Mouse (Mus musculus) gastrocnemius, postnatal 36 days (tissue): ENCODE results near the gene Fgd6. TPM values are rescaled to one million over a fixed set of nuclear protein-coding genes. Genes with fewer than 3 reads are reported as not detected.

Experiments
- DNase-seq, 2 experiments: peaks; one replicate each; pipeline ENCODE4 v3.0.0; 2022
- intact Hi-C: fragments of 180-260 bp; cut with DNase I; formaldehyde crosslinking; loops from one replicate; pipeline ENCODE4 v1.15.1; 2025
- total RNA-seq, 2 experiments: library from RNA; stranded (reverse); gene quantifications; 2 replicates each; pipeline ENCODE4 v1.2.3; 2021

Gene Fgd6
- total RNA-seq, 2 experiments from 2014 or later: 1.5 to 2.2 TPM

GRCm38 (mm10) chr10:94087367-94088077 lies 51.7 kb downstream of the Fgd6 start:
- intact Hi-C loops: no loop called here
- no peak for DNase-seq

GRCm38 (mm10) chr10:94090032-94090431 lies 54.2 kb downstream of the Fgd6 start:
- DNase-seq: no peak
- intact Hi-C loops: no loop called here

- intact Hi-C loops: no loop called here
- DNase-seq: no peak
Measured at GRCm38 (mm10) chr10:94093534-94093933, 57.7 kb downstream of the Fgd6 start.

GRCm38 (mm10) chr10:94095743-94096465 lies 60.1 kb downstream of the Fgd6 start:
- DNase-seq: no peak
- intact Hi-C loops: no loop called here

GRCm38 (mm10) chr10:94097081-94097845 lies 61.5 kb downstream of the Fgd6 start:
- intact Hi-C loops: no loop called here

GRCm38 (mm10) chr10:94098100-94098499 lies 62.3 kb downstream of the Fgd6 start:
- DNase-seq: no peak
- intact Hi-C loops: no loop called here

More at GRCm38 (mm10) chr10:94097081-94097845, 61.5 kb downstream of the Fgd6 start:
- DNase-seq: no peak

- no peak for DNase-seq
- intact Hi-C loops: no loop called here
Measured at GRCm38 (mm10) chr10:94105498-94105897, 69.7 kb downstream of the Fgd6 start.

- intact Hi-C loops: no loop called here
- no peak for DNase-seq
Measured at GRCm38 (mm10) chr10:94107168-94107567, 71.4 kb downstream of the Fgd6 start.

- no peak for DNase-seq
- intact Hi-C loops: no loop called here
Measured at GRCm38 (mm10) chr10:94107607-94108006, 71.8 kb downstream of the Fgd6 start.

GRCm38 (mm10) chr10:94108791-94109190 lies 73.0 kb downstream of the Fgd6 start:
- intact Hi-C loops: no loop called here
- no peak for DNase-seq

GRCm38 (mm10) chr10:94110834-94111754 lies 75.3 kb downstream of the Fgd6 start:
- intact Hi-C loops: no loop called here

GRCm38 (mm10) chr10:94112207-94112606 lies 76.4 kb downstream of the Fgd6 start:
- intact Hi-C loops: no loop called here
- no peak for DNase-seq

More at GRCm38 (mm10) chr10:94110834-94111754, 75.3 kb downstream of the Fgd6 start:
- DNase-seq: no peak

GRCm38 (mm10) chr10:94115893-94116599 lies 80.2 kb downstream of the Fgd6 start:
- DNase-seq: peak; percentile 43 to 56
- intact Hi-C loops: loop anchor here (2.0 to 5.0 kb wide), 2 partner anchors 79 to 299 kb away; partner anchors contain the start of gene Fgd6

- intact Hi-C loops: loop anchor here (2.0 to 5.0 kb wide), 2 partner anchors 80 to 300 kb away; partner anchors contain the start of gene Fgd6
- no peak for DNase-seq
Measured at GRCm38 (mm10) chr10:94116781-94117340, 81.1 kb downstream of the Fgd6 start.

- no peak for DNase-seq
- intact Hi-C loops: loop anchor here (1.0 to 5.0 kb wide), 3 partner anchors 81 to 301 kb away; partner anchors contain the start of gene Fgd6
Measured at GRCm38 (mm10) chr10:94117916-94118315, 82.1 kb downstream of the Fgd6 start.

GRCm38 (mm10) chr10:94118993-94119392 lies 83.2 kb downstream of the Fgd6 start:
- intact Hi-C loops: loop anchor here (1.0 to 5.0 kb wide), 2 partner anchors 173 to 302 kb away; no protein-coding TSS in a partner anchor
- DNase-seq: no peak

- DNase-seq: no peak
- intact Hi-C loops: no loop called here
Measured at GRCm38 (mm10) chr10:94120676-94121075, 84.9 kb downstream of the Fgd6 start.

- DNase-seq: no peak
- intact Hi-C loops: no loop called here
Measured at GRCm38 (mm10) chr10:94122595-94122994, 86.8 kb downstream of the Fgd6 start.

GRCm38 (mm10) chr10:94123581-94123980 lies 87.8 kb downstream of the Fgd6 start:
- intact Hi-C loops: no loop called here

More at GRCm38 (mm10) chr10:94123581-94123980, 87.8 kb downstream of the Fgd6 start:
- no peak for DNase-seq
